Mouse (Mus musculus): ENCODE measurements at regions not wholly inside any gene's neighbourhood (a gene's known extent, or its start where the extent isn't known, plus 50 kb on each side); places are given as distances from the start of the nearest gene placed in this dataset.

DNA sequence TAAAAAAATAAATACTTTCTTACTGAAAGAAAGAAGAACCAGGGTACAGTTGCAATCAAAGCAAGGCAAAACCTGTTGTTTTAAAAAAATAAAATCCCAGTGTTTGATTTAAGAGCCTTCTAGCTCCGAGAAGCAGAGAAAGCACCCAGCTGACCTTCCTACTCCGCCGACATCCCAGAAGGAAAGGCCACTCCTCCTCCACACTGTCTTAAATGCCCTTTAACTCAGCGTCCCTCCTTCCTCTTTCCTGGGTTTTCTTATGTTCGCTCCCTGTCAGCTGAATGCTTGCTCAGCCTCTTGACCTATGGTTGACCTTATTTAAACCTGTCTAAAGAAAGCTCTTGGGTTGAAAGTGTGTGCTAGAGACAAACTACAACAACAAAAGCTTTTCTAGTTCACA is 79.1 kb downstream of the Sptssa start:
- DNase-seq (ENCODE audit: low spot score in 2 of 2) = no peak

- DNase-seq (ENCODE audit: low spot score in 2 of 2) = no peak
Observed at GRCm38 (mm10) chr12:54576821-54577220, 79.6 kb downstream of the Sptssa start.

GRCm38 (mm10) chr12:54572866-54573265 is 83.5 kb downstream of the Sptssa start:
- no peak for DNase-seq (ENCODE audit: low spot score in 2 of 2)

- DNase-seq (ENCODE audit: low spot score in 2 of 2) = no peak
Observed at GRCm38 (mm10) chr12:54568078-54568931, 88.1 kb downstream of the Sptssa start.

GRCm38 (mm10) chr12:54567426-54567790 is 89.0 kb downstream of the Sptssa start:
- no peak for DNase-seq (ENCODE audit: low spot score in 2 of 2)

DNA sequence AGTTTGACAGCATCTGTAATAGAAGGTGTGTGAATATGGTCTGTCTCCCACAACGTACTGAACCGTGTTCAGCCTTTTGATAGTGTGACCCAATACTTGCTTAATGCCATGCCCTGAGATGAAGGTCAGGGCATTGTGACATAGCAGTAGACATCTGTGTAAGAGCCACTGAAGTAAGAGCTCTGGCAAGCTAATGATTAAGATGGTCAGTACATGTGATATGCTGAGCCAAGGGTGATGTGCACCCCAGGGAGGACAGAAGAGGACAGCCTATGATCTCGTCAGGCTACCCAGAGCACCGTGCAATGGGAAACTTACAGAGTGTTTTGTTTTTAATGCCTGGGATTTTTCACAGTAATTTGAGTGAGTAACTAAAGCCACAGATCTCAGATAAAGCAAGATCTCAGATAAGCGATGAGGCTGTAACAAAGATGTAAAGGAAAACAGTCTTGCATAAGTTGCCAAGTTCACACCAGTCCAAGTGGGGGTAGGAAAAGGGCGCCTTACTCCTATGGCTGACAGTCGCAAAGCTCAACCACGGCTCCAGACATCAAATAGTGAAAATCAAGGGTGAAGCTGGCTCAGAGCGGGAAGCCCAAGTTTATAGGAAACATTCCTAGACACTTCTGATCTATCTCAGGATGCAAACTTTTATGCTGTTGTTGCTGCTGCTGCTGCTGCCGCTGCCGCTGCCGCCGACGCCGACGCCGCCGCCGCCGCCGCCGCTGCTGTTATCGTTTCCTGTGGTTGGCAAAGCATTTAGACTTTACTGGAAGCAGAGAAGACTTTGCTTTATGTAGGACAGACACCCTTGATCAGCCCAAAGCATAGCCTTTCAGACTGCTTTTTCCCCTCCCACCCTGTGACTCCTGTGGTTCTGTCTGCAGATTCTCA is 89.6 kb downstream of the Sptssa start:
- no peak for DNase-seq (ENCODE audit: low spot score in 2 of 2)

DNA sequence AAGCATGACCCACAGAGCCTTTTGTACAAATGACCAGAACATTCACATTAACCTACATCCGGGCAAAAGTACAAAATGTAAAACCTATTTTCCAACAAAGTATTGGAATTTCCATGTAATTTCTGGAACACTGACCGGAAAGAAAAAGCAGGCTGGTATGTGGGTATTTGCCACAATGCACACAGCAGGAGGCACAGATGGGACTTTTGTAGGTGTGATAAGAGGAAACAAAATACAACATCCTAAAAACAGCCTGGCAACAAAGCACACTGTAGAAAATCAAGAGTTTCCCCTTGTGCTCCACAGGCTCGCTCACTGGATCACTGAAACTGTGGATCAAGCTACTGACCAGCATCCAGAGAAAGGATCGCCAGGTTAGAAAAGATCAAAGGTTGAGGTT is 94.4 kb downstream of the Sptssa start:
- DNase-seq (ENCODE audit: low spot score in 2 of 2) = peak; percentile 14 to 57

DNA sequence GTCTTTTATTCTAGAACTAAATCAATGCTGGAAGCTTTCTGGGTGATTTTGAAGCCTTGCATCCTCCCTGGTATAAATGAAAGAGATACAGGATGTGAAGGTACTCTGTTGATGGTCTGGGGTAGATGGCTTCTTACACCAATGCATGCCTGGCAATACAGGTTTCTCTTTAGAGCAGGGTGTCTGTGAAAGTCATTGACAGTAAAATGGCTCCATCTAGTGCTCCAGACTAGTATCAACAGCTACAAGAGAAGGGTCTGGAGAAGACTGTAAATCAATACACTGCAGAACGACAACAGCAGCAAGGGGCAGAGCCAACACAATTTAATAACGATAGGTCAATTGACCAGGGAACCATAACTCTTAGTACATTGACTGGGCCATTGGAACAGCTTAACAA is 98.3 kb downstream of the Sptssa start:
- DNase-seq (ENCODE audit: low spot score in 2 of 2) = peak; percentile 13 to 64

GRCm38 (mm10) chr12:54549659-54550058 is 106.7 kb downstream of the Sptssa start:
- no peak for DNase-seq (ENCODE audit: low spot score in 2 of 2)

DNA sequence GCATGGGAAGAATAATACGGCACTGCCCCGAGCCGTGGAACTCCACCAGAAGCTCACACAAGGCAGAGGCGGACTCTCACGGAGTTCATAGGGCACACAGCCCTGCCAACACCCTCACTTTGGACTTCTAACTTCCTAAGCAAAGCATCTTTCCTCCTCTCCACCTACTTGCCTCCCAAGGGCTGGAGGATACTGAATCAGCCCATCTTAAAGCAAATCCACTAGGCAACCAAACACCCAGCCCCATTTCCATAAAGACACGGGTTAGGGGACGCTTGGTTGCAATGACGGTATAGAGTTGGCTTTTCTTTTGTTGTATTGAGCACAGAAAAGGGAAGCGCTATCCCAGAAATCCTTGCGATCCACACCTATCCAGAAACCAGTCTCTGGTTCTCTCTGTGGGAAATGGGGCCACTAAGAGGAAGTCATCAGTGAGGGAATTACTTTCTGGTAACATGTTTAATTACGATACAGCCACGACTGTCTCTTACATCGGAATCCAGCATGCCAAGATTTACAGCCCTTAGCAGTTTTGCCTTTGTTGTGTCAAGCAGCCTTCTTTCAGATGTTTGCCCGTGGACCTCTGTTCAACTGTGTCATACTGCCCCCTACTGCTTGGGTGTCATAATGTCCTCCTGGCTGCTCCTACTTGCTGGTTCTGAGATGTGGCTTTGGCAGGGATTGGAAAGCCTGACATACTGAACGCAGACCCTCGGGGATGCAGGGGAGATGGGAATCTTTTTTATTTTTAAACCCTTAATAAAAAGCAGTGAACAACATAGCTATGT is 110.4 kb downstream of the Sptssa start:
- peak; percentile 69 to 70 for DNase-seq (ENCODE audit: low spot score in 2 of 2)

- DNase-seq (ENCODE audit: low spot score in 2 of 2) = no peak
Observed at GRCm38 (mm10) chr12:54538320-54538705, 118.1 kb downstream of the Sptssa start.

- DNase-seq (ENCODE audit: low spot score in 2 of 2) = no peak
Observed at GRCm38 (mm10) chr12:54537690-54538319, 118.6 kb downstream of the Sptssa start.

DNA sequence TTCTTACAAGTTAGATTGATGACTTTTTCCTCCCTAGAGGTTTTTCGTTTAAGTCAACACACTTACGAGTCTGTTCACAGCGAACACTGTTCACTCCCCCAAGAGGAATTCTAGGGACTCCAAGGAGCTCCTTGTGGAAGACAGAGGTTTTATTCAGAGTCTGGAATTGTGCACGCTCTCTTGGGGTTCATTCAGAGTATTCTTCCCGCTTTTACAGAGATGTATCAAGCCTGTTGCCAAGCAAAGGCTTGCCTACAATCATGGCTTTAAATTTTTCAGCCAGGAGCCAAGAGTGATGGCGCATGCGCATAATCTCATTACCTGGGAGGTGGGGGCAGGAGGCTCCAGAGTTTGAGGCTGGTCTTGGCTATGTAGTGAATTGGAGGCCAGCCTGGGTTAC is 119.4 kb downstream of the Sptssa start:
- DNase-seq (ENCODE audit: low spot score in 2 of 2) = no peak

DNA sequence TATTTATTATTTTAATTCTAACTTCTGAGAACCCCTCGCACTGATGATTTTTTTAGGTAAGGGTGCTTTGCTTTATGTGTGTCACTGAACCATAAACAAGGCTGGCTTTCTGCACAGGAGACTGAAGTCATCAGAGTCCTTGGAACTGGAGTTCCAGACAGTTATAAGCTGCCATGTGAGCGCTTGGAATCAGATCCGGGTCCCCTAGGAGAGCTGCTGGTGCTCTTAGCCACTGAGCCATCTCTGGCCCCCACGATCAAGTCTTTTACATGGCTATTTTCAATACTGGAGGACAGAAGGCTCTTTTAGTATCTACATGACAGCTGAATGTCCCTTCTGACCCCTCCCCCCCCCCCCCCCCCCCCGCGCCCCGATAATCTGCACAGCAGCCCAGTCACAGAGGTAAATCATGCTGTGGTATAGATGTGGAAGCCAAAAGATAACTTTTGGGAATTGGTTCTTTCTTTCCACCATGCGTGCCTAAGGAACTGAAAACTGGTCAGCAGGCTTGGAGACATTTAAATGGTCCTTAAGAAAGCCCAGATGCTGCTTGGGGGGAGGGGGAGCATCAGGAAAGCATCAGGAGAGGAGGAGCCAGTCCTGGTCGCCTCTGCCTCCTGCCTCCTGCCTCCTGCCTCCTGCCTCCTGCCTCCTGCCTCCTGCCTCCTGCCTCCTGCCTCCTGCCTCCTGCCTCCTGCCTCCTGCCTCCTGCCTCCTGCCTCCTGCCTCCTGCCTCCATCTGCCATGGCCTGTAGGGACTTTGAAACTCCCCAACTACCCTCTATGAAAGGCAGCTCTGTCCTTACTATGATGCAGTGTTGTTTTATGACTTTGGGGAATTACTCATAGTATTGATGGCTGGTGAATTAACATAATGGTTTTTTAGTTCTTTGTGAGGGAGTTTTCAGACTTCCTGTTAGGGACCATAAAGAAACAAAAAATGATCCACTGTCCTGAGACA is 120.5 kb downstream of the Sptssa start:
- no peak for DNase-seq (ENCODE audit: low spot score in 2 of 2)

DNA sequence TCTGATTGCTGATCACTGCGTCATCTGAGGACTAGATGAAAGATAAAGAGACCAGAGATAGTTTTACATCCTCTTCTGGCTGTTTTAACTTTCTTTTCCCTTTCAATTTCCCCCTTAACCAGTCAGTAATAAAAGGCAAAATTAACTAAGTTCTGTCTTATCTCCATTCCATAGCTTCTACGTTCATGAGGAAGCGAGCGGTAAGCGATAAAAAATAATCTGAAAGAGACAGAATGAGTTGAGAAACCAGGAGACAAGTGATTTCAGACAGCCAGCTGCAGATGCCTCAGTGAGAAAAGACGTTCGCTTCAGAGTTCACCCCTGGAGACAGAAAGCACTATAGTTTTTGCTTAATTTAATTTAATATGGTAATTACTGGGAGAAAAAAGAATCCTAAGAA is 121.5 kb downstream of the Sptssa start:
- DNase-seq (ENCODE audit: low spot score in 2 of 2) = no peak

- DNase-seq (ENCODE audit: low spot score in 2 of 2) = no peak
Observed at GRCm38 (mm10) chr12:54533134-54533533, 123.2 kb downstream of the Sptssa start.

- DNase-seq (ENCODE audit: low spot score in 2 of 2) = no peak
Observed at GRCm38 (mm10) chr12:54532062-54532461, 124.3 kb downstream of the Sptssa start.

GRCm38 (mm10) chr12:54528046-54528445 is 128.3 kb downstream of the Sptssa start:
- DNase-seq (ENCODE audit: low spot score in 2 of 2) = no peak

DNA sequence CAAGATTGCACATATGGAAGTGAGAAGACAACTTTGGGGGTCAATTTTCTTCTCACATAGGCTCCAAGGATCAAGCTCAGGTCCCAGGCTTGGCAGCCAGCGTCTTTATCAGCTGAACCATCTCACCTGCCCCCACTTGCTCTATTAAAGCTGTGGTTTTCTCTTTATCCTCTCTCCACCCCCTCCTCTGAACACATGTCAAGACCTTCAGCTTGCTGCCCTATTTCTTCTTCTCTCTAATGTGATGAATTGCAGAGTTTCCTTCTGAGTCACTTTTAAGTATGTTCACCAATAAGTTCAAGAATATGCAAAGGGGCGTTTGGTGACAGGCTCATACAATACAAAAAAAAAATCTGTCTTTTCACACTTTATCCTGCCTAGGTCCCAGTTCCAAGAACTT is 128.8 kb downstream of the Sptssa start:
- no peak for DNase-seq (ENCODE audit: low spot score in 2 of 2)

DNA sequence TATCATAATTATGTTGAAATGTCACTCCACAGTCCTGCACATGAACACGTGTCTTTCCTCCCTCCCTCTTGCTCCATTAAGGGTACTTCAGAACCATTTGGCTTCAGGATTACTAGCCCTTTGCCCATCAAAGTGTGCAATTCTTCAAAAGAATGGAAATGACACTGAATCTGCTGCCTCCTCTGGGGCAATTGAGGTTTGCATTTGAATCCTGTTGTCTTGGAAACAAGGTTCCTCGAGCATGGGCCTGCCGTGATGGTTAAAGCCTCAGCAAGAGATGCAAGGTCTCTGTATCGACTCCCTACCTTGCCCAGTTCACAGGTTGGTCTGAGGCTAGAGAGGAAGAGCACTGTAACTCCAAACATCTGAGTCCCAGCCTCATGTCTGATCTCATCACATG is 136.0 kb downstream of the Sptssa start:
- DNase-seq (ENCODE audit: low spot score in 2 of 2) = no peak
